Mouse (Mus musculus): ENCODE measurements around the gene Cdon.

- TF ChIP-seq POLR2A (IDR thresholded peaks at IDR 0.05; ENCODE audit: insufficient read length, low read depth) (no peak), POLR2AphosphoS2 (IDR thresholded peaks at IDR 0.05; ENCODE audit: insufficient read length, low read depth) (no peak), E2F4 (IDR thresholded peaks at IDR 0.05; ENCODE audit: insufficient read depth) (no peak), MYOG (IDR thresholded peaks at IDR 0.05; ENCODE audit: control insufficient read depth in 1 of 3, insufficient read depth in 1 of 3, insufficient read length in 2 of 3, low read depth in 2 of 3) (no peak), USF1 (IDR thresholded peaks at IDR 0.05; ENCODE audit: low read depth) (no peak), MAX (IDR thresholded peaks at IDR 0.05; ENCODE audit: low read depth) (no peak), TCF12 (IDR thresholded peaks at IDR 0.05; ENCODE audit: insufficient read depth, poor library complexity, severe bottlenecking) (no peak), MYOD1 (IDR thresholded peaks at IDR 0.05; ENCODE audit: control insufficient read depth in 1 of 3, insufficient read length in 2 of 3, low read depth in 2 of 3) (no peak), CEBPB (IDR thresholded peaks at IDR 0.05; ENCODE audit: insufficient read depth, poor library complexity, severe bottlenecking) (no peak)
Observed at GRCm38 (mm10) chr9:35446916-35447315, 26.0 kb downstream of the Cdon start.
